Mouse (Mus musculus): Measurements from ENCODE around the gene Dlg1.

The Dlg1 gene

DNA sequence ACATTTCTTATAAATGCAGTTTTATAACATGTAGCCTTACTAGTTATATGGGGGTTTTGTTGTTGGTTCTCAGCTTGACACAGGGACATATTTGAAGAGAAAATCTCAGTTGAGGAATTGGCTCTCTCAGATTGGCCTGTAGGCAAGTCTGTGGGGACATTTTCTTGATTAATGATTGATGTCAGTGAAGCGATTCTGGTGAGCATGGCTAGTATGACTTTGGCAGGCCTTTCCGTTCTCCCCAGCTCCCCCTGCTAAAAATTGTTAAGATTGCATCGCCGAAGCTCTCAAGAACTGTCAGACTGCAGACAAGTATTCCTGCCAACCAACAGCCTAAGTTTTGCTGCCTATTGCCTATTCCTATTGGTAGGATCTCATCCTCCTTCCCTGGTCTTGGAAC lies 73.8 kb downstream of the Dlg1 start:
- DNase-seq (ENCODE audit: low spot score in 2 of 2), result no peak

DNA sequence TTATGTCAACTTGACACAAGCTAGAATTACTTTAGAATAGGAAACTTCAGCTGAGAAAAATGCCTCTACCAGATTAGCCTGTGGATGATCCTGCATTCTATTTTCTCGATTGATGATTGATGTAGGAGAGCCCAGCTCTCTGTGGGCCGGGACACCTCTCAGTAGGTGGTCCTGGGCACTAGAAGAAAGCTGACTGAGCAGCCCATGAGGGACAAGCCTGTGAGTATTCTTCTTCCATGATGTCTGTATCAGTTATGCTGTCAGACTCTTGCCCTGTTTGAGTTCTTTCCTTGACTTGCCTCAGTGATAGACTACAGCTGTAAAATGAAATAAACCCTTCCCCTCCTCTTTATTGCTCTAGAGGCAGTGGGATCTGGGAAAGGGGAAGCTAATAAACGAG lies 74.5 kb downstream of the Dlg1 start:
- no peak for DNase-seq (ENCODE audit: low spot score in 2 of 2)

DNA sequence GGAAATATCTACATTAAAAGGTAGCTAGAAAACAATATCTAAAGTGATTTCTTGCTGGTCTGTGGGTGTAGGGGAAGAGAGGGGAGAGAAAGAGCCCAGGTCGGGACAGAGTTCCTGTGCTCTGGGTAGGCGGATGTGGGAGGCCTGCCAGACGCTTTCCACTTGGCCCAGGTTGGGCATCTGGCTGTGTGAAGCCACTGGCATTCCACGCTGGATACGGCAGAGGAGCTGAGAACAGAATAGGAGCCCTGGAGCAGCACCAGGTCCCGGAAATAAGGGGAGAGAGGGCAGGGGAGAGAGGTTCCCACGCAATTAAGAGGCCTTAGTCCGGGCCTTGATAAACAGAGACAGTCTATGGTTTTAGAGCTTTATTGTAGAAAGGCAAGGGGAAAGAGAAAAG lies 77.0 kb downstream of the Dlg1 start:
- DNase-seq (ENCODE audit: low spot score in 2 of 2), result no peak

DNA sequence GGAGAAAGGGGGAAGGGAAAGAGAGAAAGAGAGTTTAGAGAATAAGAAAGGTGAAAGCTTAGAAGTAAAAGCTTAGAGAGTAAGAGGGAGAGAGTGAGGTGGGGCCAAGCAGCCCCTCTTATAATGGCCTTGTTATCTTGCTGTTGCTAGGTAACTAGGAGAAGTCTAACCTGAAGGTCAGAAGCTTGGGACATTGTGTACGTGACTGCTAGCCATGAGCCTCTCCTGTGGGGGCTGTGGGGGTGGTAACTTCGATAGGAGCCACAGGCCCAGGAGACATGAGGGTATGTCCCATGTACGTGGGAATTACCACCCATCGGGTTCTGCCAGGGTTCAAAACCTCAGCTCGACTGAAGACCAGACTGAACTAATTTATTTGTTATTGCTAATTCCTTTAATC lies 77.5 kb downstream of the Dlg1 start:
- DNase-seq (ENCODE audit: low spot score in 2 of 2), result no peak

DNA sequence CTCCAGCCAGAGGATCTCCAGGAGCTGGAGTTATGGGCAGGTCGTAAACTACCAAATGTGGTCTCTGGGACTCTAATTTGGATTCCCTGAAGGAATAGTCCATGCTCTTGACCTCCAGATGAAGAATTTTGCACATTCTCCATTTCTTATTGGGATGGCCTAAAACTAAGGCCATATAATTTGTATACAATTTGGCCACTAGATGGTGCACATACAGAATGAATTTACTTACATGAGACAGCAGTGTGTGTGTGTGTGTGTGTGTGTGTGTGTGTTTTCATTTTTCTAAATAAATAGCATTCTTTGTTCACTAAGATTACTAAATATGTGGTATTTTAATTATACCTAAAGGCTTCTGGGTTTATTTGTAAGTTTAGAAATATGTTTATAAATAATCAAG lies 87.3 kb downstream of the Dlg1 start:
- no peak for DNase-seq (ENCODE audit: low spot score in 2 of 2)

DNA sequence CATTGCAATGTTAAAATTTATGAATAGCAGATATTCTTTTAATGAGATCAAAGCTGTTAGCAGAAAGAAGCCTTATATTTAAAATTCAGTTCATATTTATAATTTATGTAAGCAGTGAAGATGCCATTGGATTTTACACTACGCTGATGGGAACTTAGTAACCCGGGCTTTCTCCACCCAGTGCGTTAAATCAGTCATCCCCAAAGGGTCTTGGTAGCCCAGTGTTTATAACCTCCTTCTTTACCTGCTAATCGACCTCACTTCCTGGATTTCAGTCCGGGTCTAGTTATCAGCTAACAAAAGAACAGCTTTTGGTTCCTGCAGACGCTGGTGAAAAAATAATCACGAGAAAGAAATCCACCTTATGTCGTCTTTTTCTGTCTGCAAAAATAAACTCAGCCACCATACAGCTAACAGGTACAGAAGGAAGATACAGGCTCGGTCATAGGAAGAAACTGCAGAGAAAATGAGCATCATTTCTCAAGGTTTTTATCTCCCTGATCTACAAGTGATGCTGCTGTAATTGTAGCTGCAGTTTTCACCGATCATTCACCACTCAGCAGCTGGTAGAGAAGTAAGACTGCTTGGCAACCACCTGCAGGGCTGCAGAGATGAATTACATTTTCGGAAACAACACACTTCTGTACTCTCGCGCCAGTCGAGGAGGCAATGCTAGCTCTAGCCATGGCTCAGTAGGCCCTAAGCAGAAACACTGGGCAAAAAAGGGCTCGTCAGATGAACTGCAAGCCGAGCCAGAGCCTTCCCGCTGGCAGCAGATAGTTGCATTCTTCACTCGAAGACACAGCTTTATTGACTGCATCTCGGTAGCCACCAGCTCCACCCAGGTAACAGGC lies 91.2 kb downstream of the Dlg1 start:
- DNase-seq (ENCODE audit: low spot score in 2 of 2), result no peak

DNA sequence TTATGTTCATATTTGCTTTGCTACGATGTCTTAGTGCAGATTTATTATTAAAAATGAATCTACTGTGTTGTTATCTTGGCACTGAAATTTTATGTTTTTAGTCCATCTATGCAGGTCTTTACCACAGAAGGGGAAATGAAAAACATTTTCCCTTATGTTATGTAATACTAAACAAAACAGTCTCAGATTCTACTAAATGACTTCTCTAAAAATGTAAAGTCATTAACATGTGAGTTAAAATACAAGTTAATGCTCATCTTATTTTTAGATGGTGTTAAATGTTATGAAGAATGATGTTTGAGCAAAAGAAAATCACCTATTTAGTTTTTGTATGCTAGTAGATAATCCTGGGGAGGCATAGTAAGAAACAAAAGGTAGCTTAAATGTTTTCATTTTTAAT lies 91.8 kb downstream of the Dlg1 start:
- no peak for DNase-seq (ENCODE audit: low spot score in 2 of 2)

DNA sequence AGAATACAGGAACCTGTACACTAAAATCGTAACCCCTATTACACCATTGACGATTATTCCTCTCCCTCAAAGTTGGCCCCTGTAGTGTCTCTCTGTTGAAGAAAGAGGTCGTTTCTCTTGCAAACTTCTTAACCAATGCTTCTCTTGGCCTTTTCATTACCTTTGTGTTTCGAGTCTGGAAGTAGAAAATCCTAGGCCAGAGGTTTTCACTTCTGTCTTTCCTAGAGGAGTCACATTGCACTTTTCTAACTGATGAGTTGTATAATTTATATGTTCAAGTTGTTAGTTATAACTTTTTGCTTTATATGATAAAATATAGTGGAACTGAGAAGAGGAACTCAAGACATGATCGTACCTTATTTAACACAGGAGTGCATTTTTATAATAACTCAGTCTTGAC lies 93.2 kb downstream of the Dlg1 start:
- DNase-seq (ENCODE audit: low spot score in 2 of 2), result no peak

DNA sequence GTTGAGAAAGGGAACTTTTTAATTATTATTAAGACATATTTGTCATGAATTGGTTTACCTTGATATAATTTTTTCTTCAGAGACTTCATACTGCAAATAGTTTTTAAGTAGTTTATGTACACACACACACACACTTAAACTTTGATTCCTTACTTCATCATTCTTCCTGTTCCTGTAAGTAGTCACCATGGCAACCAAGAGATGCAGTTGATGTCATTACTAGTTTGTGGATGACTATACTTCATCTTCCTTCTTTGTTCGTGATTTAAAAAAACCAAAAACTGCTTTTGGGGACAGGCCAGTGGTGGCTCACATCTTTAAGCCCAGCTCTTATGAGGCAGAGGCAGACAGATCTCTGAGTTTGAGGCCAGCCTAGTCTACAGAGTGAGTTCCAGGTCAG lies 94.4 kb downstream of the Dlg1 start:
- DNase-seq (ENCODE audit: low spot score in 2 of 2), result no peak

DNA sequence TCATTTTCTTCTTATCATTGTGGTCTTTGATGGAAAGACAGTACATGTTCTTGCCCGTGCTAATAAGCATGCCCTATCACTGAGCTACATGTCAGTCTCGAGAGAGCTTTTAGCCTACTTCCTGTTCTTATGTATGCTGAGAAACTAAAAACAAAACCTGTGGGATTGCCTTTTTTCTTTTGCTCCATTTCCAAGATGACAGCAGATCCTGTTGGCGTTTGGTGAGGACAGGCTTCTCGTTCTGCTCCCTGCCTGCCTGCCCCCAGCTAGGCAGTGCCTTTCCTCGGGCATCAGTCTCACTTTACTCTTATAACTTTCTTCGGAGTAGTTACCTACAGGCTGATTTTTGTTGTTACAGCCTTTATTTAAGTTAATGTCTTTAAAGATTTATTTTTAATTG lies 96.2 kb downstream of the Dlg1 start:
- no peak for DNase-seq (ENCODE audit: low spot score in 2 of 2)

DNA sequence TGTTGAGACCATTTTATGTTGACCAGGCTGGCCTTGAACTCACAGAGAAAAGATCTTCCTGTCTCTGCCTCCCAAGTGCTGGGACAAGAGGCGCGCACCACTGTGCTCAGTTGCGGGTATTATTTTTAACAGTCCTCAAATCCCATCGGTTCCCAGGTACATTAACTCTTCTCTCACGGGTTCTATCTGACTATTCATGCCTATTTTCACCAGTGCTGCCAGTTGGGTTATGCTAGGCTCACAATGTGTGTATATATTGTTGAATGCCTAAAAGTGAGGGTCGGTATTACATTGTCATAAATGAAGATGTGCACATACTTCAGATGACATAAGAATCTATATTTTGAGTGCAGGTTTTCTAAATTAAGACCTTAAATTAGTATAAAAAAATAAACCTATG lies 103.1 kb downstream of the Dlg1 start:
- no peak for DNase-seq (ENCODE audit: low spot score in 2 of 2)

DNA sequence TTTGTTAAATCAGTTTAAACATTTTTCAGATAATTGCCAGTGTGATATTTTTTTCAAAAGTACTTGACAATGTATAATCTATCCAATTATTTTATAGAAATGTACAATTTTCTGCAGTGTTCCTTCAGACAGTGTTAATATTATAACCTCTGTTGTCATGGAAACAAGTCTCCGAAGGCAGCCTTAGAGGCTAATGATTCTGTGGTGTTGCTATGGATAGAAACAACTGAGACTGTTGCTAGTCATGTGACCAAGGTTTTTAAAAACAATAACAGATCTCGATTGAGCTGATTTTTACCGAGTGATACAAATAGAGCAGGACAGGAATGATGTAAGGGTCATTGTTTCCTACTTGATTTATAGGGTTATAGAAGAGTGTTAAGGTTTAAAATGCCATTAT lies 103.5 kb downstream of the Dlg1 start:
- DNase-seq (ENCODE audit: low spot score in 2 of 2), result no peak

DNA sequence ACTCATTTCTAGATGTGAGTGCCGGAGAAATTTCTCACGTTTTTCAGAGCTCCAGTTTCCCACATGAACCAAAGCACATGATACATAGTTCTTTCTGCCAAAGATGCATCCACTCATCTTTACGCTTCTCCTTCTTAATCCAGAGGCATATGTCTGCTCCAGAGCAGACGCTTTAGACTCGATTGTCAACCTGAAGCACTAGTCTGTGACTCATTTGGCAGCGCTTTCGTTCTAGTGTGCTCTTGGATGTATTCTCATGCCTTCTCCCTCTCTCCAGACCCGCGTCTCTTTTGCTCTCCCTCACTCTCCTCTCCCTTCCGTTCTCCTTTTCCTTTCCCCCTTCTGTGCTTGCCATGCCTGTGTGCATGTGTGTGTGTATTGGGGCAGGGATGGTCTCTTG lies 112.7 kb downstream of the Dlg1 start:
- DNase-seq (ENCODE audit: low spot score in 2 of 2), result no peak

DNA sequence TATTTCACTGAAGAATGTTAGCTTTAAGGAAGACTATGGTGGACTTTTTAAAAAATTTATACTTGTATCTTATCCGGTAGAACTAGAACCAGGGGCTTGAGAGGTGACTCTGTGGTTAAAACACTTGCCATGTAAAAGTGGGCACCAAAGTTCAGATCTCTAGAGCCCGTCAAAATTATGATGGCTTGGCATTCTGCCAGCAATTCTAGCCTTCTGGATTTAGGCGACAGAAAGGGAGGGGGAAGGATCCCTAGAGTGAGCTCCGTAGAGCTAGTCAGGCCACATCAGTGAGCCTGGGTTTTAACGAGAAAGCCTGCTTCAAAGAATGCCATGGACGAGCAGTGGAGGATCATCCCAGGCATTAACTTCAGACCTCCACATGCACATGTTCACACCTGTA lies 117.8 kb downstream of the Dlg1 start:
- DNase-seq (ENCODE audit: low spot score in 2 of 2), result no peak

DNA sequence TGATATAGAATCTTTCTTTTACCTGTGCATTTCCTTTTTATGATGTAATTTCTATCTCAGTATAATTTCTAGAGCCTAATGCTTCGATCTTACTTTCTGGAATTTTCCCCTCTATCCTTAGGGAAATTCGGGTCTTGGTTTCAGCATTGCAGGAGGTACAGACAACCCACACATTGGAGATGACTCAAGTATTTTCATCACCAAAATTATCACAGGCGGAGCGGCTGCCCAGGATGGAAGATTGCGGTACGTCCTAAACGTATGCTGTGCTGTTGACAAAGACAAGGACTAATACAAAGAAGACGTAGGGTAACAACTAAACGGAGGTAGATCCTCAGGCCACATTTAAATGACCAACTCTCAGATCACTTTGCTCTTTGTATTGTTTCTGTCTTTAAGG lies 126.8 kb downstream of the Dlg1 start:
- DNase-seq (ENCODE audit: low spot score in 2 of 2), result no peak

DNA sequence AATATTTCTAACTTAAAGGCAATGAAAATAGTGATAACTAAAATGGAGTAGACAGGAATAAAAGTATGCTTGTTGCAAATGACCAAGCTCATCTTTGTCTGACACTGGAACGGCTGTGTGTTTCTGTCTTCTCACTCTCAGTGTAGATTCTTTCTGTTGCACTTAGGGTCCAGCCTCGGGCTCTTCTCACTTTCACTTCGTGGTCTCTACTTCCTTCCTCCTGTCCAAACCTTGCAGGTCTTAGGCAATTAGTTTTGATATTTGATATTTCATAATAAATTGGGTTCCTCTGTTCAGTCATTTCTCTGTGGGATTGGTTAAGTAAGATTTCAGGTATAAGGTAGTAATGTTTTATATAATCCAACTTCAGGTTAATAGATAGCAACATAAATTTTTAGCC lies 140.4 kb downstream of the Dlg1 start:
- DNase-seq (ENCODE audit: low spot score in 2 of 2), result no peak

DNA sequence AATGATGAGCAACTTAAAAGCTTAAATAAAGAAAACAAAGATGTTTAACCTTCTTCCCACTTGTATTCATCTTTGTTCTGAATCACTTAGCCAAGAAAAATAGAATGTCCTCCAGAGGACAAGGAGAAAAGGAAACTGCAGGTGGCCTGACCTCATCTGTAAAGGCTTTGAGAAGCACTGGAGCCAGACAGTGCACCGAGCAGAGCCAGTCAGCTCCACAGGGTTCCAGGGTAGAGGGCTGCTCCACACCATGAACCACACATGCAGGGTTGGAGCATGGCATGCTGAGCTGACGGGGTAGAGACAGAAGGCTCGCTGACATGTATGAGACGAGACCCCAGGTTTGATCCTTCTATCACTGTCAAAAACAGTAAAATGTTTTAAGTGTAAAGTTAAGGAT lies 162.8 kb downstream of the Dlg1 start:
- no peak for DNase-seq (ENCODE audit: low spot score in 2 of 2)

DNA sequence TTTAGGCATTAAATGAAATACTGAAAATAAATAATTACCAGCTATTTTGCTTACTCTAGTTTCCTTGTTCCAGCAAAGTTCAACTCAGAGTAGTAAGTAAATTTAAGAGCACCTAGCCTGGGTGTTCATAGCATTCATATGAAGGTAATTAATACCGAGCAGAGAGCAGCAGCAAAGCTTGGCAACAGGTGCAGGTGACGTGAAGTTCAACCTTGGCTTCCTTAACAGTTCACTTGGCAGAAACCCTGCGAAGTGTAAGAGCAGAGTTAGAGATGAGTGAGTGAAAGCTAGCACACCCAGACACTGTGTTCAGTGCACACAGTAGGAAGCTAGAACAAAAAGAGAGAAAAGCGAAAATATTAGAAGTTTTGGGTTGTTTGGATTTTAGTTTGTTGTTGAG lies 167.5 kb downstream of the Dlg1 start:
- no peak for DNase-seq (ENCODE audit: low spot score in 2 of 2)

DNA sequence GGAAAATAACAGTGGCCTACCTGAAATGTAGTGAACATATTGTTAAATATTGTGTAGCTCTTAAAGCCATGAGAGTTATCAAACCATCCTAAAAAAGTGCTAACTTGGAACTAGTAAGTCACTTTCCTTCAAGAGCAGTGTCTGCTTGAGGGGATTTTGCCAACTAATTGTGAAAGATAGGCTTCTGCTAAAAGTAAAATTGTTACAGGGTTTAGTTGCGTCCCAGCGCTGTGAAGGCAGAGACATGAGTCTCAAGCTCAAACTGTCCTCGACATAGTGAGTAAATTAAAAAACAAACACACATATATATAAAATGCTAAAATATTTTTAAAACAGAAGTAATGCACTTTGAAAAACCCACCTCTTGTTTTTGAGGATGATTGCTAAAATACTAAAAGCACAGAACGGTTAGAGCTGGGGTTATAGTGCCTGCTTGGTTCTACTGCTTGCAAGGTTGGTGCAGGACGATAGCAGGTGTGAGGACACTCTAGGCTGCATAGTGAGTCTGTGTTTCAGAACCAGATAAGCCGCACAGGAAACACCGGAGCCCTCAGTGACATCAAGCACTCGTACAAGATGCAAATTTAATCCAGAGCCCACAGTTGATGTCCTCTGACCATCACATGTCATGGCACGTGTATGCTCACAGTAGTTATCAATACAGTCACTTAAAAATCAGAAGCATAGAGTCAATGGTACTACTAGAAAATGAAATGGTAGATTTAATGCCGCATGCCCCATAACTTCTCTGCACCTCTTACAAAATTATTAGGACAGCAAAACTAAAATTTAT lies 169.6 kb downstream of the Dlg1 start:
- no peak for DNase-seq (ENCODE audit: low spot score in 2 of 2)

DNA sequence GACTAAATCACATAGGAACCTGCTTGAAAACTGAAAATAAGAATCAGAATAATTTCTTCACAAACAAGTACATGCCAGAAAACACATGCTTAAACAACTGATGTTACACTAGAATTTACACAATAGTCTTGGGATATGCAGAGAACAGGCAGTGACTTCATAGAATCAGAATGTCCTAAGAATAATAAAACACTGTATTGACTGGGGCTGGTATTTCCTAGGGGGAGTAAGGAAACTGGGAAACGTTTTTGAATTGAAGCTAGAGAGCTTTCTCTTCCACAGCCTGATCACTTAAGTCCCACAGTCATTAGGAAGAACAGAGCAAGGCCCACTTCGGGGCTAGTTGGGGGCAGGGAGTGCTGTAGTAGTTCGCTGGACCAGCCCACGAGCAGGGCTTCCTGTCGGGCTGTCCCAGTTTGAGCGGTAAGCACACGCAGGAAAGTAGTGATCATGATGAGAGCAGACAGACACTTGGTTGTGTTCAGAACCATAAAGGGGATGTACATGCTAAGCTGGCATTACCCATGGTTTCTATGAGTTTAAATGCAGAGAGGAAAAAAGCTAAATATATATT lies 170.9 kb downstream of the Dlg1 start:
- no peak for DNase-seq (ENCODE audit: low spot score in 2 of 2)

DNA sequence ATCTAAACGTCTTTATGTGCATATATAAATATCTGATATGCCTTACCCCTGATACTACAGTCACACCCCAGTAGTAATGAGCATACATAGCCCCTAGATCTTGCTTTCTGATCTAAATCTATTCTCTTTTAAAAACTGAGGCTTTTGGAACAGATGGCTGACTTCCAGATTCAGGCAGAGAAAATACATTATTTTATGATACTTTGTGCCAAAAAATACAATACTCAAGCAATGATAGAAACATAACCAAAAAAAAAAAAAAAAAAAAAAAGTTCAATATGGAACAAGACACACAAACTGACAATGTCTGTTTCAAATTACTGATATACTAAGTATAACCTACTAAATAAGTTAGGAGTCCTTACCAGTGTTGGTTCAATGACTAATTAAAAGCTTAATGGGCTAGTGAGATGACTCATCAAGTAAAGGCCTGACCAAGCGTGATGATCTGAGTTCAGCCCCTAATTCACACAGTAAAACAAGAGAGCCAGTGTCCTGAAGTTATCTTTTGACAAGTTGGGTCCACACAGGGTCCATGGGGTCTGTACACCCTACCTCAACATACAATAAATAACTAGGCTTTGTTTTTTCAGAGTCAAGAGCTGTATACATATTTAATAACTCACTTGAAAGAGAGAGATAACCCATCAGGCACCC lies 171.5 kb downstream of the Dlg1 start:
- no peak for DNase-seq (ENCODE audit: low spot score in 2 of 2)

DNA sequence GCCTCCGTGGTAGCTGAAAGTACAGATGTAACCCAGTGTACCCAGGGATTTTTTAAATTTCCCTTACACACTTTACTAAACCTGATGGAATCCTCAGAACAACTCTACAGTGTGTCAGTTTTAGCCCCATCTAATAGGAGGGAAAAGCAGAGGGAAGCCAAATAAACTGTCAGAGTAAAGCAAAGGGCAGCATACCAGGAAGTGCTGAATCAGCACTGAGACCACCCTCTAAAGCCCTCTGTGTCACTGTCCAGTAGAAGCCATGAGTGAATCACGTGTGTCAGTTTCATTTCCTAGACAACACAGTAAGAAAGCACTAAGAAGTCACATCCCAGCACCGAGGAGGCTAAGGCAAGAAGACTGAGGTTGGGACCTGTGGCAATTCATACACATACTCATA lies 174.1 kb downstream of the Dlg1 start:
- no peak for DNase-seq (ENCODE audit: low spot score in 2 of 2)

DNA sequence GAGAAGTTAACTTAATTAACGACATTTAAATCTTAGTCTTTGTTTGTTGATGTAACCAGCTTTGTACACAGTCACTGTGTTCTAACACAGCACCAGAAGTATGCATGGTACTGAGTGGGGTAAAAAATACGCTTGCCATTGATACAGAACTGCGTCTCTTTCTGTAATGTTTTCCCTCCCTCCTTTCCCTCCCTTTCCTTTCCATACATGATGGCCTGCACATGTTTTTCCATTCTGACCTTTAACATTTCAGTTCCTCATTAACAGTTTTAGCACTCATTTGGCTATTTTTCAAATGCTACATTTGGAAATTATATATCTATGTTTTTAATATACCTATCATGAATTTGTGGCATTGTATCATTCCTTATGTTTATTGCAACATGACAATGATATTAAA lies 181.0 kb downstream of the Dlg1 start:
- DNase-seq (ENCODE audit: low spot score in 2 of 2), result no peak
